Mouse (Mus musculus): ENCODE results near the gene Ggt7. TPM values are rescaled to one million over a fixed set of nuclear protein-coding genes. Genes with fewer than 3 reads are reported as not detected.

Ggt7 gene
- polyA plus RNA-seq (2014; fragmentation: Illumina TruSeq; extraction: RNeasy Lipid Tissue Mini Kit (QIAGEN cat#74804); ENCODE audit: low read depth, low replicate concordance), result 1.9 TPM

GRCm38 (mm10) chr2:155517455-155518423 lies at the start of gene Ggt7, which contains the start of gene Acss2:
Gene Ggt7 (minus strand): TSS chr2:155518237.
Gene Acss2 (plus strand): TSS chr2:155517948.

GRCm38 (mm10) chr2:155473570-155474088 lies 44.4 kb downstream of the Ggt7 start, which contains the start of gene Ncoa6:
Gene Ncoa6 (minus strand): TSS chr2:155473894.

Other genes starting within 250 kb of the Ggt7 start
- gene Map1lc3a, start 241.9 kb downstream of the Ggt7 start, polyA plus RNA-seq (2014; fragmentation: Illumina TruSeq; extraction: RNeasy Lipid Tissue Mini Kit (QIAGEN cat#74804); ENCODE audit: low read depth, low replicate concordance), result 5.7 TPM
- 34.1 TPM for gene Pigu, start 160.8 kb downstream of the Ggt7 start, polyA plus RNA-seq (2014; fragmentation: Illumina TruSeq; extraction: RNeasy Lipid Tissue Mini Kit (QIAGEN cat#74804); ENCODE audit: low read depth, low replicate concordance)
- 99.8 TPM for gene Trp53inp2, start 137.2 kb downstream of the Ggt7 start, polyA plus RNA-seq (2014; fragmentation: Illumina TruSeq; extraction: RNeasy Lipid Tissue Mini Kit (QIAGEN cat#74804); ENCODE audit: low read depth, low replicate concordance)
- gene Ncoa6, start 44.3 kb downstream of the Ggt7 start, polyA plus RNA-seq (2014; fragmentation: Illumina TruSeq; extraction: RNeasy Lipid Tissue Mini Kit (QIAGEN cat#74804); ENCODE audit: low read depth, low replicate concordance), result 72.3 TPM
- 27.1 TPM for gene Acss2, start 289 bp downstream of the Ggt7 start, polyA plus RNA-seq (2014; fragmentation: Illumina TruSeq; extraction: RNeasy Lipid Tissue Mini Kit (QIAGEN cat#74804); ENCODE audit: low read depth, low replicate concordance)
- 1.1 TPM for gene Gss, start 74.6 kb upstream of the Ggt7 start, polyA plus RNA-seq (2014; fragmentation: Illumina TruSeq; extraction: RNeasy Lipid Tissue Mini Kit (QIAGEN cat#74804); ENCODE audit: low read depth, low replicate concordance)
- not detected for gene Myh7b, start 93.0 kb upstream of the Ggt7 start, polyA plus RNA-seq (2014; fragmentation: Illumina TruSeq; extraction: RNeasy Lipid Tissue Mini Kit (QIAGEN cat#74804); ENCODE audit: low read depth, low replicate concordance)
- gene Trpc4ap, start 174.1 kb upstream of the Ggt7 start, polyA plus RNA-seq (2014; fragmentation: Illumina TruSeq; extraction: RNeasy Lipid Tissue Mini Kit (QIAGEN cat#74804); ENCODE audit: low read depth, low replicate concordance), result 88.4 TPM
- 8.4 TPM for gene Edem2, start 211.2 kb upstream of the Ggt7 start, polyA plus RNA-seq (2014; fragmentation: Illumina TruSeq; extraction: RNeasy Lipid Tissue Mini Kit (QIAGEN cat#74804); ENCODE audit: low read depth, low replicate concordance)
- not detected for gene Gm17581, start 217.6 kb upstream of the Ggt7 start, polyA plus RNA-seq (2014; fragmentation: Illumina TruSeq; extraction: RNeasy Lipid Tissue Mini Kit (QIAGEN cat#74804); ENCODE audit: low read depth, low replicate concordance)
- 0.29 TPM for gene Procr, start 232.9 kb upstream of the Ggt7 start, polyA plus RNA-seq (2014; fragmentation: Illumina TruSeq; extraction: RNeasy Lipid Tissue Mini Kit (QIAGEN cat#74804); ENCODE audit: low read depth, low replicate concordance)